Mouse (Mus musculus): ENCODE results near the gene Vdr. TPM values are rescaled to one million over a fixed set of nuclear protein-coding genes. Genes with fewer than 3 reads are reported as not detected.

Vdr gene
- polyA plus RNA-seq, 1 experiment from 2014 or later, result 1.5 TPM

DNA sequence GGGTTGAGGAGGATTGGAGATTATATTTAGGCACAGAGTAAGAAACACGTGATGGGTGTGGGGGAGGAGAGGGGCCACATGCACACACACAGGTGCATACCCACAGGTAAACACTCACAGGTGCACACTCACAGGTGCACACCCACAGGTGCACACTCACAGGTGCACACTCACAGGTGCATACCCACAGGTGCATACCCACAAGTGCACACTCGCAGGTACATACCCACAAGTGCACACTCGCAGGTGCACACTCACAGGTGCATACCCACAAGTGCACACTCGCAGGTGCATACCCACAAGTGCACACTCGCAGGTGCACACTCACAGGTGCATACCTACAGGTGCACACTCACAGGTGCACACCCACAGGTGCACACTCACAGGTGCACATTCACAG lies 100.0 kb downstream of the Vdr start:
- ATAC-seq, result no peak
- peaks cover 30% of the 10 kb centered on the region for H3K4me1 ChIP-seq (replicated peaks)
- H3K9ac ChIP-seq, result no peak overlapping the region
- peaks cover 20% of the 10 kb centered on the region; the same call in 1 of the 2 replicates for H3K36me3 ChIP-seq
- 92% methylated on average over 5 of the region's 5 CpGs for WGBS
- H3K27me3 ChIP-seq (replicated peaks), result no peaks in the 10 kb centered on the region
- H3K4me2 ChIP-seq (replicated peaks), result no peak overlapping the region
- no peak overlapping the region for H3K27ac ChIP-seq
- no peak overlapping the region for H3K4me3 ChIP-seq (replicated peaks)
- no peaks in the 10 kb centered on the region for H3K9me3 ChIP-seq

DNA sequence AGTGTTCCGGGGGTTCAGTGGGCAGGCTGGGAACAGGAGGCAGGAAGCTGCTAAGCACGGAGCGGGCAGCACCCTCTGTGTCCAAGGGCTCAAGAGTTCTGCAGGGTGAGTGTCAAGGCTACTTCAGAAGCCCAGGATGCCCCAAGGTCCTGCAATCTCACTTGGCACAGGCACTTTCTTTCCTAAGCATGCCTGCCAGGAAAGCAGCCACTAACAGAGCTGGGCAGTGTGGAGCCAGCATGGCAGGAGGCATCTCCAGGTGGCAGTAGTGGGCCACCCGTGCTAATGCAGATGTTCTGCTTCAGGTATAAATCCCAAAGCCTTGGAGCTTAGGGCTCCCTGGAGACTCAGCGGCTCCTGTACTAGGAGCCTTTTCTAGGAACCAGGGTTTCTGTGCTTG lies 100.5 kb downstream of the Vdr start:
- no peak for ATAC-seq
- Histone ChIP-seq H3K27me3 (replicated peaks) (no peaks in the 10 kb centered on the region), H3K9me3 (no peaks in the 10 kb centered on the region), H3K36me3 (peaks cover 22% of the 10 kb centered on the region; the same call in 1 of the 2 replicates), H3K4me2 (replicated peaks) (no peak overlapping the region), H3K9ac (no peak overlapping the region), H3K4me3 (replicated peaks) (no peak overlapping the region), H3K27ac (no peak overlapping the region), H3K4me1 (replicated peaks) (peaks cover 30% of the 10 kb centered on the region)
- WGBS, result 85% methylated on average over 5 of the region's 5 CpGs

- H3K9me3 ChIP-seq, result no peaks in the 10 kb centered on the region
- WGBS, result 82% methylated on average over 14 of the region's 14 CpGs
- peaks cover 23% of the 10 kb centered on the region for H3K4me1 ChIP-seq (replicated peaks)
- H3K27me3 ChIP-seq (replicated peaks), result no peaks in the 10 kb centered on the region
- H3K4me3 ChIP-seq (replicated peaks), result no peak overlapping the region
- no peak for ATAC-seq
- no peak overlapping the region for H3K27ac ChIP-seq
- peaks cover 25% of the 10 kb centered on the region; the same call in 1 of the 2 replicates for H3K36me3 ChIP-seq
- H3K4me2 ChIP-seq (replicated peaks), result no peak overlapping the region
- no peak overlapping the region for H3K9ac ChIP-seq
These were observed 101.2 kb downstream of the Vdr start for GRCm38 (mm10) chr15:97809206-97809605.

- no peaks in the 10 kb centered on the region for H3K27me3 ChIP-seq (replicated peaks)
- no peak for ATAC-seq
- H3K9me3 ChIP-seq, result no peaks in the 10 kb centered on the region
- H3K4me1 ChIP-seq (replicated peaks), result peaks cover 16% of the 10 kb centered on the region
- H3K9ac ChIP-seq, result no peak overlapping the region
- H3K27ac ChIP-seq, result no peak overlapping the region
- no peak overlapping the region for H3K4me3 ChIP-seq (replicated peaks)
- WGBS, result 85% methylated on average over 14 of the region's 14 CpGs
- H3K4me2 ChIP-seq (replicated peaks), result no peak overlapping the region
- H3K36me3 ChIP-seq, result peaks cover 25% of the 10 kb centered on the region; the same call in 1 of the 2 replicates
These were observed 101.9 kb downstream of the Vdr start for GRCm38 (mm10) chr15:97808532-97808931.

GRCm38 (mm10) chr15:97807867-97808266 lies 102.6 kb downstream of the Vdr start:
- peaks cover 25% of the 10 kb centered on the region; the same call in 1 of the 2 replicates for H3K36me3 ChIP-seq
- H3K27me3 ChIP-seq (replicated peaks), result no peaks in the 10 kb centered on the region
- peaks cover 10% of the 10 kb centered on the region for H3K4me1 ChIP-seq (replicated peaks)
- no peak overlapping the region for H3K27ac ChIP-seq
- no peak overlapping the region for H3K9ac ChIP-seq
- WGBS, result 72% methylated on average over 12 of the region's 12 CpGs
- no peak for ATAC-seq
- H3K9me3 ChIP-seq, result no peaks in the 10 kb centered on the region
- H3K4me2 ChIP-seq (replicated peaks), result no peak overlapping the region
- no peak overlapping the region for H3K4me3 ChIP-seq (replicated peaks)

Other genes starting within 250 kb of the Vdr start
- 19.8 and 24.0 TPM in 2 replicates for gene Rpap3, start 204.8 kb downstream of the Vdr start, polyA plus RNA-seq (2015; fragmentation: Nextera tagmentation; extraction: Ambion mirVana)
- gene Endou, start 179.3 kb downstream of the Vdr start, polyA plus RNA-seq (2015; fragmentation: Nextera tagmentation; extraction: Ambion mirVana), result 0.09 and 0.21 TPM in 2 replicates
- gene Rapgef3, start 142.7 kb downstream of the Vdr start, polyA plus RNA-seq (2015; fragmentation: Nextera tagmentation; extraction: Ambion mirVana), result 6.9 and 7.8 TPM in 2 replicates
- gene Slc48a1, start 132.1 kb downstream of the Vdr start, polyA plus RNA-seq (2015; fragmentation: Nextera tagmentation; extraction: Ambion mirVana), result 23.9 and 25.1 TPM in 2 replicates
- 18.0 and 20.6 TPM in 2 replicates for gene Hdac7, start 66.1 kb downstream of the Vdr start, polyA plus RNA-seq (2015; fragmentation: Nextera tagmentation; extraction: Ambion mirVana)
- 39.3 and 44.4 TPM in 2 replicates for gene Tmem106c, start 53.6 kb upstream of the Vdr start, polyA plus RNA-seq (2015; fragmentation: Nextera tagmentation; extraction: Ambion mirVana)
- gene Col2a1, start 94.1 kb upstream of the Vdr start, polyA plus RNA-seq (2015; fragmentation: Nextera tagmentation; extraction: Ambion mirVana), result 2.0 and 2.7 TPM in 2 replicates
- 27.9 and 28.4 TPM in 2 replicates for gene Pfkm, start 182.0 kb upstream of the Vdr start, polyA plus RNA-seq (2015; fragmentation: Nextera tagmentation; extraction: Ambion mirVana)
- gene Senp1, start 183.1 kb upstream of the Vdr start, polyA plus RNA-seq (2015; fragmentation: Nextera tagmentation; extraction: Ambion mirVana), result 26.5 and 27.4 TPM in 2 replicates

Data from intestine, embryonic 15.5 days (tissue).